8 mouse cellular contexts compared by ENCODE assay signal in the genomic region with DNA sequence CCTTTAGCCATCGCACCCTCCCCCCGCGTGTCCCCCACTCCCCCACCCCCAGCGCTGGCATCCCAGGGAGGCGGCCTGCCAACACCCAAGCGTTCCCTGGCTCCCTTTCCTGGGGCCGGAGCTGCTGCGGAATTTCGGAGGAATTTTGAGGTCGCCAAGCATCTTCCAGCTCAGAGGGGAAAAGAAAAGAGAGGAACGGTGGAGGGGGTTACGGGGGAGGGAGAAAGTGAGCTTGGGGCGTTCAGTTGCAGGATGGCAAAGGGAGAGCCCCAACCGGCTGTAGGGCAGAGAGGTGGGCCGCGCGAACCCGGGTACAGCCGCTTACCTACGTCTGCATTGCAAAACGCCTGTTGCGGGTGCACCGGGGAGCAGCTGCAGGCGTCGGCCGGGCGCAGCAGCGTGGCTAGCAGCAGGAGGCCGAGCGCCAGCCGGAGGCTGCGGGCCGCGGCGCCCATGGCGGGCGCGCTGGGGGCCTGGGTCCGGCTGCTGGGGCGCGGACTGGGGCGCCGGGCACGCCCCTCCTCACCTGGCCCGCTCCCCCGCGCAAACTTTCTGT. TPM values are rescaled to one million over a fixed set of nuclear protein-coding genes. Genes with fewer than 3 reads are reported as not detected.
DNase-seq lines count a peak whose midpoint lies in the region; ATAC-seq and TF ChIP-seq lines count a peak whose summit lies in the region.

No protein-coding gene starts in this region.

- no peak for ATAC-seq in erythroblast, adult 5-6 weeks (replicated peaks; ENCODE audit: low FRiP score, poor library complexity, severe bottlenecking)
- ATAC-seq in forebrain, embryonic 15.5 days (replicated peaks), result peak; percentile 30; the same call in 1 of the 2 replicates
- ATAC-seq in hindbrain, embryonic 16.5 days, result peak; percentile 44; the same call in 1 of the 2 replicates
- peak; percentile 51 for ATAC-seq in lung, postnatal 0 days
- ATAC-seq in stomach, postnatal 0 days (ENCODE audit: low FRiP score, low TSS enrichment), result peak; percentile 22; the same call in 1 of the 2 replicates

- no peaks in the 10 kb centered on the region for H3K9me3 ChIP-seq in erythroblast, embryonic 14.5 days (ENCODE audit: control insufficient read depth, low read length)
- no peaks in the 10 kb centered on the region for H3K9me3 ChIP-seq in forebrain, embryonic 15.5 days
- H3K9me3 ChIP-seq in hindbrain, embryonic 16.5 days (ENCODE audit: control insufficient read depth, low read length), result no peaks in the 10 kb centered on the region
- H3K9me3 ChIP-seq in lung, postnatal 0 days (ENCODE audit: low read length), result no peaks in the 10 kb centered on the region
- no peaks in the 10 kb centered on the region for H3K9me3 ChIP-seq in stomach, postnatal 0 days (ENCODE audit: control insufficient read depth, low read length)

- peak overlapping the region; percentile 94 for H3K27ac ChIP-seq in forebrain, embryonic 15.5 days (replicated peaks)
- H3K27ac ChIP-seq in hindbrain, embryonic 16.5 days (ENCODE audit: low read depth, low read length), result peak overlapping the region; percentile 86
- H3K27ac ChIP-seq in lung, postnatal 0 days (ENCODE audit: low read length), result peak overlapping the region; percentile 90
- H3K27ac ChIP-seq in stomach, postnatal 0 days (replicated peaks), result peak overlapping the region; percentile 94

- H3K4me2 ChIP-seq in forebrain, embryonic 15.5 days (replicated peaks), result peak overlapping the region; percentile 86
- H3K4me2 ChIP-seq in hindbrain, embryonic 16.5 days (ENCODE audit: low read length), result peak overlapping the region; percentile 82
- H3K4me2 ChIP-seq in lung, postnatal 0 days (replicated peaks; ENCODE audit: low read depth, low read length), result peak overlapping the region; percentile 93
- peak overlapping the region; percentile 89 for H3K4me2 ChIP-seq in stomach, postnatal 0 days (replicated peaks; ENCODE audit: low read depth)

- H3K4me3 ChIP-seq in erythroblast, embryonic 14.5 days (replicated peaks), result peak overlapping the region; percentile 35
- peak overlapping the region; percentile 88 for H3K4me3 ChIP-seq in forebrain, embryonic 15.5 days
- H3K4me3 ChIP-seq in hindbrain, embryonic 16.5 days (ENCODE audit: low read length), result peak overlapping the region; percentile 77
- H3K4me3 ChIP-seq in lung, postnatal 0 days (ENCODE audit: low read depth, low read length), result peak overlapping the region; percentile 84
- H3K4me3 ChIP-seq in stomach, postnatal 0 days (ENCODE audit: low read depth, low read length), result peak overlapping the region; percentile 80

- peak; percentile 40 to 52 for DNase-seq in thymus, postnatal 10 days (ENCODE audit: low spot score in 2 of 2)
- DNase-seq in thymus, postnatal 0 days (ENCODE audit: low spot score), result no peak
- DNase-seq in lung, postnatal 0 days (ENCODE audit: low spot score), result peak; percentile 28
- peak; percentile 42 for DNase-seq in stomach, postnatal 0 days (ENCODE audit: low spot score)

- TF ChIP-seq EP300 in lung, postnatal 0 days (IDR thresholded peaks at IDR 0.05), result no peak
- TF ChIP-seq EP300 in stomach, postnatal 0 days (optimal IDR thresholded peaks at IDR 0.05), result no peak

- H3K4me1 ChIP-seq in erythroblast, embryonic 14.5 days (ENCODE audit: control insufficient read depth), result no peaks in the 10 kb centered on the region
- H3K4me1 ChIP-seq in forebrain, embryonic 15.5 days, result peaks cover 39% of the 10 kb centered on the region
- H3K4me1 ChIP-seq in hindbrain, embryonic 16.5 days (ENCODE audit: control insufficient read depth, insufficient read depth, low read depth, low read length), result peaks cover 27% of the 10 kb centered on the region
- peaks cover 15% of the 10 kb centered on the region for H3K4me1 ChIP-seq in lung, postnatal 0 days (ENCODE audit: insufficient read depth, low read depth, low read length)
- peaks cover 3% of the 10 kb centered on the region for H3K4me1 ChIP-seq in stomach, postnatal 0 days (replicated peaks; ENCODE audit: control insufficient read depth, insufficient read depth)

- H3K36me3 ChIP-seq in erythroblast, embryonic 14.5 days (ENCODE audit: control insufficient read depth), result no peaks in the 10 kb centered on the region
- H3K36me3 ChIP-seq in forebrain, embryonic 15.5 days, result no peaks in the 10 kb centered on the region
- no peaks in the 10 kb centered on the region for H3K36me3 ChIP-seq in hindbrain, embryonic 16.5 days (ENCODE audit: control insufficient read depth, insufficient read depth, low read length)
- H3K36me3 ChIP-seq in lung, postnatal 0 days (ENCODE audit: insufficient read depth, low read length), result no peaks in the 10 kb centered on the region
- no peaks in the 10 kb centered on the region for H3K36me3 ChIP-seq in stomach, postnatal 0 days (ENCODE audit: control insufficient read depth, insufficient read depth, low read length)

- WGBS in forebrain, embryonic 15.5 days, result 0% methylated on average over 43 of the region's 47 CpGs
- WGBS in hindbrain, embryonic 16.5 days, result under 1% methylated on average over 47 of the region's 47 CpGs
- whole genome bisulfite sequencing in lung, postnatal 0 days, result 0% methylated on average over 27 of the region's 47 CpGs
- under 1% methylated on average over 42 of the region's 47 CpGs for WGBS in stomach, postnatal 0 days

- no peak for TF ChIP-seq CTCF in lung, postnatal 0 days (IDR thresholded peaks at IDR 0.05)
- TF ChIP-seq CTCF in stomach, postnatal 0 days (IDR thresholded peaks at IDR 0.05; ENCODE audit: low read depth), result no peak

- H3K9ac ChIP-seq in forebrain, embryonic 15.5 days (replicated peaks), result peak overlapping the region; percentile 90
- peak overlapping the region; percentile 95 for H3K9ac ChIP-seq in hindbrain, embryonic 16.5 days (ENCODE audit: low read depth, low read length)
- H3K9ac ChIP-seq in lung, postnatal 0 days (replicated peaks; ENCODE audit: low read depth), result peak overlapping the region; percentile 91
- peak overlapping the region; percentile 95 for H3K9ac ChIP-seq in stomach, postnatal 0 days (ENCODE audit: low read length)

- peaks cover 30% of the 10 kb centered on the region for H3K27me3 ChIP-seq in erythroblast, embryonic 14.5 days (ENCODE audit: control insufficient read depth)
- H3K27me3 ChIP-seq in forebrain, embryonic 15.5 days, result no peaks in the 10 kb centered on the region
- no peaks in the 10 kb centered on the region for H3K27me3 ChIP-seq in hindbrain, embryonic 16.5 days (replicated peaks; ENCODE audit: control insufficient read depth, insufficient read depth, low read length)
- H3K27me3 ChIP-seq in lung, postnatal 0 days (replicated peaks; ENCODE audit: insufficient read depth, low read length), result no peaks in the 10 kb centered on the region
- no peaks in the 10 kb centered on the region for H3K27me3 ChIP-seq in stomach, postnatal 0 days (ENCODE audit: control insufficient read depth, insufficient read depth, low read length)

RNA-seq across cellular contexts. Expression of gene Timp2, which starts 0.8 kb away (rescaled TPM):
- polyA plus RNA-seq in erythroblast, embryonic 14.5 days (2012), result 0.05 and 0.13 TPM in 2 replicates
- 4.8 and 12.9 TPM in 2 replicates for total RNA-seq in erythroblast, adult 5-6 weeks (2015; ENCODE audit: low replicate concordance)
- total RNA-seq in erythroblast, adult 5-6 weeks (2017; ENCODE audit: low replicate concordance), result 8.3 and 11.3 TPM in 2 replicates
- polyA plus RNA-seq in thymus, postnatal 0 days (2015; fragmentation: Nextera tagmentation; extraction: Ambion mirVana), result 45.1 and 45.2 TPM in 2 replicates
- polyA plus RNA-seq in forebrain, embryonic 15.5 days (2015; fragmentation: Nextera tagmentation; extraction: Ambion mirVana), result 69.4 and 75.2 TPM in 2 replicates
- 95.2 and 97.8 TPM in 2 replicates for polyA plus RNA-seq in hindbrain, embryonic 16.5 days (2015; fragmentation: Nextera tagmentation; extraction: Ambion mirVana)
- 105 and 107 TPM in 2 replicates for polyA plus RNA-seq in lung, postnatal 0 days (2015; fragmentation: Nextera tagmentation; extraction: Ambion mirVana)
- 72.7 and 77.2 TPM in 2 replicates for polyA plus RNA-seq in stomach, postnatal 0 days (2015; fragmentation: Nextera tagmentation; extraction: Ambion mirVana)

RNA-seq across cellular contexts. Expression of gene Cep295nl, which starts 12.4 kb away (rescaled TPM):
- not detected in 2 replicates for polyA plus RNA-seq in erythroblast, embryonic 14.5 days (2012)
- total RNA-seq in erythroblast, adult 5-6 weeks (2015; ENCODE audit: low replicate concordance), result 1.0 TPM in 1 of 2 replicates, not detected in the other
- not detected in 2 replicates for total RNA-seq in erythroblast, adult 5-6 weeks (2017; ENCODE audit: low replicate concordance)
- 0.21 and 0.30 TPM in 2 replicates for polyA plus RNA-seq in thymus, postnatal 0 days (2015; fragmentation: Nextera tagmentation; extraction: Ambion mirVana)
- polyA plus RNA-seq in forebrain, embryonic 15.5 days (2015; fragmentation: Nextera tagmentation; extraction: Ambion mirVana), result 0.09 TPM in 1 of 2 replicates, not detected in the other
- 0.15 and 0.17 TPM in 2 replicates for polyA plus RNA-seq in hindbrain, embryonic 16.5 days (2015; fragmentation: Nextera tagmentation; extraction: Ambion mirVana)
- polyA plus RNA-seq in lung, postnatal 0 days (2015; fragmentation: Nextera tagmentation; extraction: Ambion mirVana), result 0.44 and 0.88 TPM in 2 replicates
- polyA plus RNA-seq in stomach, postnatal 0 days (2015; fragmentation: Nextera tagmentation; extraction: Ambion mirVana), result 0.51 and 0.53 TPM in 2 replicates

RNA-seq across cellular contexts. Expression of gene Lgals3bp, which starts 47.2 kb away (rescaled TPM):
- 0.08 and 0.23 TPM in 2 replicates for polyA plus RNA-seq in erythroblast, embryonic 14.5 days (2012)
- 54.5 and 58.0 TPM in 2 replicates for total RNA-seq in erythroblast, adult 5-6 weeks (2015; ENCODE audit: low replicate concordance)
- total RNA-seq in erythroblast, adult 5-6 weeks (2017; ENCODE audit: low replicate concordance), result 7.7 and 18.0 TPM in 2 replicates
- polyA plus RNA-seq in thymus, postnatal 0 days (2015; fragmentation: Nextera tagmentation; extraction: Ambion mirVana), result 100.0 and 116 TPM in 2 replicates
- 2.6 TPM in 2 replicates for polyA plus RNA-seq in forebrain, embryonic 15.5 days (2015; fragmentation: Nextera tagmentation; extraction: Ambion mirVana)
- 7.1 and 8.1 TPM in 2 replicates for polyA plus RNA-seq in hindbrain, embryonic 16.5 days (2015; fragmentation: Nextera tagmentation; extraction: Ambion mirVana)
- polyA plus RNA-seq in lung, postnatal 0 days (2015; fragmentation: Nextera tagmentation; extraction: Ambion mirVana), result 30.8 and 44.3 TPM in 2 replicates
- polyA plus RNA-seq in stomach, postnatal 0 days (2015; fragmentation: Nextera tagmentation; extraction: Ambion mirVana), result 142 and 144 TPM in 2 replicates

Comparison
In these comparisons a context has a peak if more than half of its experiments do, and no peak if none do; other contexts are left out.
1. H3K4me3 ChIP-seq: peak in every context shown above with its lines; median percentile 88 in forebrain, embryonic 15.5 days; 84 in lung, postnatal 0 days; 80 in stomach, postnatal 0 days; 77 in hindbrain, embryonic 16.5 days; 35 in erythroblast, embryonic 14.5 days.
2. RNA of gene Timp2, which starts 0.8 kb away (polyA plus RNA-seq): 105 to 107 TPM in lung, postnatal 0 days, 95.2 to 97.8 TPM in hindbrain, embryonic 16.5 days, 69.4 to 75.2 TPM in forebrain, embryonic 15.5 days, 72.7 to 77.2 TPM in stomach, postnatal 0 days and 45.1 to 45.2 TPM in thymus, postnatal 0 days; 0.05 to 0.13 TPM in erythroblast, embryonic 14.5 days; every median in the first group is over 10 times any median in the second.
3. Peak in every context shown above with its lines, with median percentiles within 50 percentile points of each other: H3K27ac ChIP-seq, H3K4me2 ChIP-seq and H3K9ac ChIP-seq.